Mouse (Mus musculus): Measurements from ENCODE around the gene Fbxw8.

GRCm38 (mm10) chr5:118029420-118029819, 125.8 kb downstream of the Fbxw8 start:
- TF ChIP-seq CTCF (IDR thresholded peaks at IDR 0.05; ENCODE audit: low read depth, low read length) (no peak), POLR2A (IDR thresholded peaks at IDR 0.05; ENCODE audit: insufficient read depth, low read length) (no peak)
